Mouse (Mus musculus) testis, adult 2 months (tissue): ENCODE measurements at regions not wholly inside any gene's neighbourhood (a gene's known extent, or its start where the extent isn't known, plus 50 kb on each side); places are given as distances from the start of the nearest gene placed in this dataset.
A peak's percentile ranks its signal among the peaks of the same experiment; 100 is the strongest.

ENCODE experiments used
- H3K27ac ChIP-seq: fragments of 200-500 bp; 2 replicates; pipeline ENCODE4 v1.5.1; 2012; ENCODE audit warnings: low read depth, low read length; ENCODE audit not compliant: control insufficient read depth, insufficient read depth
- H3K27me3 ChIP-seq: fragments of 200-500 bp; 2 replicates; pipeline ENCODE4 v1.6.1; 2012; ENCODE audit warnings: mild to moderate bottlenecking, low read length, moderate library complexity; ENCODE audit not compliant: control insufficient read depth, insufficient read depth
- H3K36me3 ChIP-seq: fragments of 200-500 bp; 2 replicates; pipeline ENCODE4 v1.6.1; 2012; ENCODE audit warnings: mild to moderate bottlenecking, low read length; ENCODE audit not compliant: control insufficient read depth, insufficient read depth
- H3K4me1 ChIP-seq: fragments of 200-500 bp; 2 replicates; pipeline ENCODE4 v1.6.1; 2012; ENCODE audit warnings: low read length; ENCODE audit not compliant: control insufficient read depth, insufficient read depth
- H3K4me3 ChIP-seq: fragments of 200-500 bp; 2 replicates; pipeline ENCODE4 v1.5.1; 2012; ENCODE audit warnings: low read depth, mild to moderate bottlenecking, low read length, moderate library complexity, mixed read lengths; ENCODE audit not compliant: control insufficient read depth
- CTCF ChIP-seq: fragments of 200-500 bp; IDR thresholded peaks from 2 replicates; pipeline ENCODE4 v1.5.1; 2012; ENCODE audit warnings: low read depth, mild to moderate bottlenecking, inconsistent platforms, low read length, moderate library complexity; ENCODE audit not compliant: control insufficient read depth, insufficient read depth, insufficient replicate concordance
- POLR2A ChIP-seq: fragments of 200-500 bp; IDR thresholded peaks from 2 replicates; pipeline ENCODE4 v1.6.1; 2012; ENCODE audit warnings: low read depth, mild to moderate bottlenecking, inconsistent platforms, low read length, moderate library complexity; ENCODE audit not compliant: control insufficient read depth

- H3K4me3 ChIP-seq: no peak overlapping the region
- H3K27ac ChIP-seq: no peak overlapping the region
- TF ChIP-seq CTCF (no peak), POLR2A (no peak)
Measured at GRCm38 (mm10) chr5:148820476-148820875, 108.6 kb downstream of the Katnal1 start.

DNA sequence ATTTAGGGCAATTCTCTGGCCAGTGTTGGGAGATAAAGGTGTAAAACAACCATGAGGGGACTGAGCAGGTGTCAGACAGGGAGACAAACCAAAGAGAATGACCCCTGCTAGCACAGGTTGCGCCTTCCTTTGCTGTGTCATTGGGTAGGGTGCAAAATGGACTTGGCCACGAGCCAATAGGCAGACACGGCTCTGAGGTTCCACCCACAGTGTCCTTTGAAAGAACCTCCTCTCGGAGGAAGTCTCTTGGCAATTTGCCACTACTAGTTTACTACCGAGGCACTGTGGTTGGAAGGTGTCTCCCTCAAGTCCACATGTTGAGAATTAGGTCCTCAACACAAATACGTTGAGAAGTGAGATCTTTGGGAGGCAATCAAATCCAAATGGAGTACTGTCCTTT, 109.7 kb downstream of the Katnal1 start:
- Histone ChIP-seq H3K36me3 (no peaks in the 10 kb centered on the region), H3K27ac (no peak overlapping the region), H3K4me1 (no peaks in the 10 kb centered on the region), H3K27me3 (no peaks in the 10 kb centered on the region), H3K4me3 (no peak overlapping the region)
- TF ChIP-seq POLR2A (no peak), CTCF (no peak)

More at GRCm38 (mm10) chr5:148820476-148820875, 108.6 kb downstream of the Katnal1 start:
- Histone ChIP-seq H3K36me3 (no peaks in the 10 kb centered on the region), H3K27me3 (no peaks in the 10 kb centered on the region), H3K4me1 (no peaks in the 10 kb centered on the region)

DNA sequence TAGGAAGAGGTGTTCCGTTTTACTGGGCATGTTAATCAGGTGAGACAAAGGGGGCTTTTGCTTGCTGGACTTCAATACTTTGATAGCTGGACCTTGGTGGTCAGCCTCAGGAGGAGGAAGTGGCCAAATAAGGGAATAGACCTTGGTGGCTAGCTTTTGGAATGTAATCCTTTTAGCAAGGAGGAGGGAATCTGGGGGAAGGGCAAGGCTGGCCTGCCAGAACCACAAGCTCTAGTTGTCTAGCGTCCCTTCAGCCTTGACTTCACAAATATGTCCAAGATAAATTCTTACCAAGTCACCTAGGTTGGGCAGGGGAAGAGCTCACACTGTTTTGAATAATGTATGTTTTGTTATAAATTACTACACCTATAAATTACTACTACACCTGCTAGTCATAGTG, 110.4 kb downstream of the Katnal1 start:
- no peaks in the 10 kb centered on the region for H3K27me3 ChIP-seq
- H3K4me3 ChIP-seq: no peak overlapping the region
- TF ChIP-seq POLR2A: no peak
- no peak for TF ChIP-seq CTCF
- no peak overlapping the region for H3K27ac ChIP-seq
- no peaks in the 10 kb centered on the region for H3K36me3 ChIP-seq
- H3K4me1 ChIP-seq: no peaks in the 10 kb centered on the region

DNA sequence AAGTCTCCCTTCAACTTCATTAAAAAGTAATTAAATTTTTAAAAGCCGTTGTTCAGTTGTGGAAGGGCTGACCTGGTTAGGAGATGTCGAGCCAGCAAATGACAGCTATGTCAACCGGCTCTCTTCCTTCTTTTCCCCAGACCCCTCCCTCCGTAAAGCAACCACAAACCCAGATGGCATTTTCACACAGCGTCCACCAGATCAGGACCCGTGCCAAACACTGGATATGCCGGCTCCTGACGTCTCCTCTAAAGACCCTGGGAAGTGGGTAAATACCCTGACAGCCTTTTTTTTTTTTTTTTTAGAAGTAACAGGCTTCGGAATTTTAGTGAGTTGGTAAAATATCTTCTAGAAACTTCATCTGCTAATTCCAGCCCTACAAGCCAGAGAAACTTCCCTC, 116.3 kb downstream of the Katnal1 start:
- no peak overlapping the region for H3K4me3 ChIP-seq
- H3K4me1 ChIP-seq: peaks cover 7% of the 10 kb centered on the region
- H3K27ac ChIP-seq: no peak overlapping the region
- H3K27me3 ChIP-seq: no peaks in the 10 kb centered on the region
- no peak for TF ChIP-seq POLR2A
- no peak for TF ChIP-seq CTCF
- no peaks in the 10 kb centered on the region for H3K36me3 ChIP-seq

DNA sequence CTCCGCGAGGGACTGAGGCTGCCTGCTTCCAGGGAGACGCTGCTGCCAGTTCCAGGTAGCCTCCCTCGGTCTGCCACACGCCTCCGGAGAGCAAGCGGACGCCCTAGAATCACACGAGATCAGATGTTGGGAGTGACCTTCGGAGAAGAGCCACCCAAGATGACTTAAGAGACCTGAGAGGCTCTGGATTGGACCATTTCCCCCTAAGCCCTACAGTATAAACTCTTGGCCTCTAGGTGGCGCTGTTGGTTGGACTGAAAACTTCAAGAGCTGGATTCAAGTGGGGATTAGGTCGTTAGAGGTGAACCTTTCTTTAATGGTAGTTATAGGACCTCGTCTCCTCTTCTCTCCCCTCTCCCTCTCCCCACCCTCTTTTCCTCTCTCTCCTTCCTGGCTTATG, 117.1 kb downstream of the Katnal1 start:
- Histone ChIP-seq H3K27ac (no peak overlapping the region), H3K36me3 (no peaks in the 10 kb centered on the region), H3K27me3 (no peaks in the 10 kb centered on the region), H3K4me1 (peaks cover 7% of the 10 kb centered on the region), H3K4me3 (no peak overlapping the region)
- no peak for TF ChIP-seq POLR2A
- TF ChIP-seq CTCF: peak; percentile 53; the same call in 1 of the 2 replicates

DNA sequence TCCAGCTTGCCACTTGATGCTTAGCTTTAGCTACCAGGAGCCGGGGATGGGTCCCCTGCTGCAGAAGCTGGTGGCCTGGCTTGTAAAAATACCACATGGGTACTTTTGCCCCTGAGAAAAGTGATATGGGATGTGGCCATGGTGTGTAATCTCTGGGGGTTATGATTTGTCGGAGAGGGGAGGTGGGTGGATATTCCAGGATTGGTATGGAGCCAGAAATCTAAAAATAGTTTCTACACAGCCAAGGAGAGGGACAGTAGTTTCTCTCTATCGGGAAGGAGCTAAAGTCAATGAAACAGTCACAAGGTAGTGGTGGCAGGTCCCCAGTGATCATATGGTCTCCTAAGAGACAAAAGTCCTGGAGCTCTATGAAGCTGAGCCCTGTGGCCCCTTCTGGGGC, 119.6 kb downstream of the Katnal1 start:
- no peaks in the 10 kb centered on the region for H3K36me3 ChIP-seq
- H3K4me3 ChIP-seq: no peak overlapping the region
- H3K4me1 ChIP-seq: peaks cover 7% of the 10 kb centered on the region
- no peak overlapping the region for H3K27ac ChIP-seq
- no peaks in the 10 kb centered on the region for H3K27me3 ChIP-seq
- TF ChIP-seq CTCF: no peak
- no peak for TF ChIP-seq POLR2A

DNA sequence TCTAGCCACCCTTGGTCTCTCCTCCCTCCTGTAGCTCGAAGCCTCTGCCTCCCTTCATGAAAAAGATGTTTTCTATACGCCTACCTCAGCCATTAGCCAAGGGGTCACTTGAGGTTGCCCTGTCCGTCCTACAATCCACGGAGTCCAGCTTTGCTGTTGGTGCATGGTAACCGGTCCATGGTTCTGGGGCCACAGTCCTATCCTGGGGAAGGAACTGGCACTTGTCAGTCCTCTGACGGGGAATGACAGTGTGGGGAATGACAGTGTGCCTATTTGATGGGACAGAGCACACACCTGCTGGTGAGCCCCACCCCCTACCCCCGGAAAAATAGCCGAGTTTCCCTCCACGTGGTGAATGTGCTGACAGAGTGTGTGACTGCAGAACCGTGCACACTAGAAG, 120.1 kb downstream of the Katnal1 start:
- Histone ChIP-seq H3K27ac (no peak overlapping the region), H3K27me3 (no peaks in the 10 kb centered on the region), H3K36me3 (no peaks in the 10 kb centered on the region), H3K4me1 (peaks cover 9% of the 10 kb centered on the region), H3K4me3 (no peak overlapping the region)
- TF ChIP-seq CTCF (no peak), POLR2A (no peak)

DNA sequence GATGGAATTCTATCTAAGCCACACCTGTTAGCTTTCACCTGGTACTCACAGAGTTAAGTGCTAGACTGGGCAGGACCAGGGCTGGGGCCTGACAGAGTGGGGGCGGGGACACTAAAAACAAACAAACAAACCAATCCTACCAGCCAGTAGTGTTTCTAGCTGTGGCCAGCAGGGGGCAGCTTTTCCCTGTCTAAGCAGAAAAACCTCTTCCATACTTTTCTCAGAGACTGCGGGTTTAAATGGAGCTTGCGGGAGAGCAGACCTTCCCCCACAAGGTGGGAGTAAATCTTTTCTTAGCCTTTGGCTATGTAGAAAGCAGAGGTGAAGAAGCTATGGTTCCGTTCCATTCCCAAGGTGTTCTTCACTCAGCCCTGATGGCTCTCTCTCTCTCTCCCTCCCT, 120.7 kb downstream of the Katnal1 start:
- Histone ChIP-seq H3K36me3 (no peaks in the 10 kb centered on the region), H3K27ac (no peak overlapping the region), H3K4me1 (peaks cover 14% of the 10 kb centered on the region), H3K27me3 (no peaks in the 10 kb centered on the region), H3K4me3 (no peak overlapping the region)
- TF ChIP-seq POLR2A: no peak
- peak; percentile 27; the same call in 1 of the 2 replicates for TF ChIP-seq CTCF
